Mouse (Mus musculus) thymus, postnatal 10 days (tissue): ENCODE measurements around the gene Senp2.

Experiments used
- DNase-seq, 2 experiments: peaks; one replicate each; pipeline ENCODE4 v3.0.0; 2021; ENCODE audit warnings: low spot score in 2 of 2

The Senp2 gene

GRCm38 (mm10) chr16:22022122-22022521 is 12.8 kb downstream of the Senp2 start:
- peak in 1 of 2 experiments; percentile 42 for DNase-seq

GRCm38 (mm10) chr16:22027474-22027873 is 18.2 kb downstream of the Senp2 start:
- DNase-seq, result no peak

GRCm38 (mm10) chr16:22038554-22038953 is 29.3 kb downstream of the Senp2 start:
- DNase-seq, result no peak

DNA sequence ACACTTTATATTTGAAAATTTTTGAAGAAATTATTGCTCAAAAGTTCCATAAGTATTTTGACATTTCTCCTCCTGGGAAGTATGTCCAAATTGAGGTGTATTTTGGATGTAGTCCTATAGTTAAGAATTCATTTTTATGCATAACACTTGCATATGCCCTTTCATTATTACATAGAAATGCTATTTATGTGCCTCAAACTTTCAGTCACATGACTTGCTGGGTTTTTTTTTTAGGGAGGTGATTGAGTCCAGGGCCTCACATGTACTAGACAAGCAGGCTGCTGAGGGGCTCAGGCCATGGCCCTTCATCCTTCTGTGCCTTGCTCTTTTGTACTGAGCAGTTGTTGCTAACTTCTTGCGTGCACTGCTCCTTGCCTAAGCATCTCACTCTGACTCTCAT is 30.7 kb downstream of the Senp2 start:
- DNase-seq, result no peak

DNA sequence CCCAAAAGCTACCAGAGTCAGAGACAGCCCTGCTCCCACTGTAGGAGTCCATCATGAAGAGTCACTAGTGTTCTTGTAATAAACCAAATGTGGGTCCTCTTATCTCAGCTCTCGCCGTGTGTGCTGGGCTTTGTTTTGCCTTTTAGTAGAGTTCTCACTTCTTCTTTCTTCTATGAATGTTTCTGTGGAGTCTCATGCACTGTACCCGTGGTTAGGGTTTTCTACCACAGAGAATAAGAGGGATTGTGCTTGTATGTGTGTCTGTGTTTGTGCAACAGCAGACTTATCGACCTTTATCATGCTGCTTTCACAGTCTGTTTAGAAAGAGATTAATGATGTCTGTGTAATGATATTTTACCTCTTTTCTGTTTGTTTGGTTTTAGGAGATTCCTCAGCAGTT is 34.5 kb downstream of the Senp2 start:
- DNase-seq, result no peak

DNA sequence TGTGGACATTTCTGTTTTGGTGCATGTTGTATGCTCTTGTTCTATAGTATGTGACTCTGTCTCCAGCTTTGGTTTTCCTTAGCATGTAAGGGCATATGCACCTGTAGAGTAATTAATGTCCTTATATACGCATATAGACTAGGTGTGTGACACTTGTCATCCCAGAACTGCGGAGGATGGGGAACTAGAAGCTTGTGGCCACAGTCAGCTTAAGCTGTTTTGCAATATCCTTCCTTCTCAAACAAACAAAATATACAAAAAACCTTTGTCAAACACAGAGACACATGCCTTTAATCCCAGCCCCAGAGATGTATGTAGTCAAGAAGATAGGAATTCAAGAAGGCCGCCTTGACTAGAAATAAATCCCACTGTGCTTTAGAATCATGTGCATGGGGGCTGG is 36.6 kb downstream of the Senp2 start:
- no peak for DNase-seq

DNA sequence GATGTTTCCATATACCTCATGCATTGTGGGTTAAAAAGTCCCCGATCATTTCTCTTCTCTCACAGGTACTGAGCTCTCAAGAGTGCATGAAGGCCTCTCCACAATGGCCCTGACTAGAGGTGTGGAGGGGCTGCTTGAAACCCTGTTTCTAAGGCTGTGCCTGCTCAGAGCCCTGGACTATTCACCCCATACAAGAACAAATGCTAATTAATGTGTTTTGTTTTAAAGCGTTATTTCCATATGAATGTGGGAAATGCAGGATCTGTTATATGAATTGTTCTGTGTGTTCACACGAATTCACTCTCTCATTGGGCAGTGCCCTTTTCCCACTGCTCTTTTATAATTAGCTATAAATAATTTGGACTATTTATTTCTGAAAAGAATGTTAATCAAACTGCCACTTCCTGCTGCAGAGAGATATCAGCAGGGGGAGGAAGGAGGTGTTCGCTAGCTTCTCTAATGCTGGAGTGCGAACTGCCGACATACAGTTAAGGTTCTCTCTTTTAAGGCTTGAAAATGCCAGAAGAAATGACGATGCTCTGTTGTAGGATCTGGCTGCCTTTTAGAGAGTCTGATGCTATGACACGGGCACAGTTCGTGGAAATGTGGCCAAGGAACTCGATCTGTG is 37.6 kb downstream of the Senp2 start:
- DNase-seq, result no peak

GRCm38 (mm10) chr16:22053411-22053810 is 44.1 kb downstream of the Senp2 start:
- DNase-seq, result no peak

GRCm38 (mm10) chr16:22057498-22057897 is 48.2 kb downstream of the Senp2 start:
- DNase-seq, result no peak

- DNase-seq, result no peak
Measured at GRCm38 (mm10) chr16:22058871-22059270, 49.6 kb downstream of the Senp2 start.

DNA sequence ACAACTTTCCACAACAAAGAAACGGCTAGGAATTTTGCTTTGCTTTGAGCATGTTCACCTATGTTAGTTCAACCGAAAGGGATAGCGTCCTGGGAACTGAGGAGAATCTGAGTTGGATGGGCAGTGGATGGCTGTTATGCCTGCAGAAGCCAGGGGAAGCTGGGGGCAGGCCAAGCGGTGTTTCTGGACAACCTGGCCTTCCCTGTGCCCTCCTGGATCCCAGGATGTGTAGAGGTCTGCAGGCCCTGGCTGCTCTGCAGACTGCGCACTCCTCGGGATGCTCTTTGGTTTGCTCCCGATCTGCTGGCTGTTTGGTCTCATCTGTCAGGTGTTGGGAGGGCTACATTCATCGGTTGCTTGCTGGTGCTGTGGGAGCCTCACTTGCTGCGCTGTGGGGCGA is 51.1 kb downstream of the Senp2 start:
- no peak for DNase-seq

DNA sequence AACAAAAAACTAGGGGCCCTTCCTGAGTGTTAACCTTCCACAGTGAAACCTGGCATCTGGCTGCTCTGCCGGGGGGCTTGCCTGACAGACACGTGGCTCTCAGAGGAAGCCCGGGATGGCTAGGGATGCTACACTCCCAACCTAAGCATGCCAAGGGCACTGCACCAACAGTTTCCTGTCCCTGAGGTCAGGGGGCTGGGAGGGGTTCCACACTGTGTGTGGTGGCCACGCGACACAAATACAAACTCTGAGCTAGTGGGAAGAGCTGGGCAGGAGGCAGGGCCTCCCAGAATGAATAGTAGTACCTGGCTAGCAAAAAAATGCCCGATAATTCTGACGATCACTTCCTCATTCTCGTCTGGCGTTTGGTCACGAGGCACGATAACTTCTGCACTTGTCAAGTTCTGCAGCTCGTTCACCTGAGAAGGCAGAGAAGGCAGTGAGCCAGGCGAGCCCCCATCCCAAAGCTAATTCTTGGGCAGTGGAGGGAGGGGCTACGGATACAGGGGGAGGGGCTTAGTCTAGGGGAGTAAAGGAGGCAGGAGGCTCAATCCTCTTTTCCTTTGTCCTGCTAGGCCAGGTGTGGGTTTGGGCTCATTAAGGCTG is 52.4 kb downstream of the Senp2 start:
- DNase-seq, result peak in 1 of 2 experiments; percentile 9

DNA sequence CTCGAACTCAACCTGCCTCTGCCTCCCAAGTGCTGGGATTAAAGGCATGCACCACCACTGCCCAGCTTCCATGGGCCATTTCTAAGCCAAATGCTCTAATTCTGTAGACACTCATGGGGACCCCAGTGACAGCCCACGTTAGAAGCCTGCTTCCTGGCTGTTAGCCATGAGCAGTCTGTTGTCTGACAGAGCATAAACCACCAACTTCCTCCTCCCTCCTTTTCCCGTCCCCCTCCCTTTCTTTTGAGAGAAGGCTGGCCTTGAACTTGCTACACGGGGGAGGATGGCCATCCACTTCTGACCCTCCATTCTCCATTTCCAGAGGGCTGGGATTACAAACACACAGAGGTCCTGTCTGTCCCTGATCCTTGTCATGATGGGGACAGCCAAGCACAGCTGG is 53.0 kb downstream of the Senp2 start:
- DNase-seq, result peak in 1 of 2 experiments; percentile 51

DNA sequence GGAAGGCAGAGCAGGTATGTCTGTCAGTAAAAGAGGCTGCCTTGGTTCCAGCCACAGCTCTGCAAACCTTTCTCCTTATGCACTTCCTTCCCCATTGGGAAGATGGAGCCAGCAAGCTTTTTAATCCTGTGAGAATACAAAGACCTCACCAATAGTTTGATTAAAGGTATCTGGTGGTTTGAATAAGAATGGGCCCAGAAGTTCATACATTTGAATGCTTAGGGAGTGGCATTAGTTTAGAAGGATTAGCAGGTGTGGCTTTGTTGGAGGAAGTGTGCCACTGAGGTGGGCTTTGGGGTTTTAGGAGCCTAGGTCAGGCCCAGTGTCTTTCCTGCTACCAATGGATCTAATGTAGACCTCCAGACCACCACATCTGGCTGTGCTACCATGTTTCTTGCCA is 56.3 kb downstream of the Senp2 start:
- no peak for DNase-seq

DNA sequence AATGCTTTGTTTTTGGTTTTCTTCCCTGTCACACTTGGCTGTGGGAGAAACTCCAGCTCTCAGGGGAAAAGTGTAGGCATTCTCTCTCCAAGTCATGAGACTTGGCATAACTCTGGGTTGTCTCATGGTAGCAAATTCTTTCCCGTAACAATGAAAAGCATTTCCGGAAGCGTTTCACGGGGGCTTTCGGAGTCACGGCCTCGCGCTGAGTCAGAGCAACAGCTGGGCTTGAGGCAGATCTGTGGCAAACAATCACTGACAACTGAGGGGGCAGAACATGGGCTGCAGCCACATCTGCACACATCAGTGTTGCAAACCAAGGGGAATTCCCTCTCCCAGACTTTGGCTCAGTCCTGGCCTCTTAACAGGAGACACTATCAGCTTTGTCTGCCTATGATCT is 58.1 kb downstream of the Senp2 start:
- DNase-seq, result peak; percentile 50 to 53

DNA sequence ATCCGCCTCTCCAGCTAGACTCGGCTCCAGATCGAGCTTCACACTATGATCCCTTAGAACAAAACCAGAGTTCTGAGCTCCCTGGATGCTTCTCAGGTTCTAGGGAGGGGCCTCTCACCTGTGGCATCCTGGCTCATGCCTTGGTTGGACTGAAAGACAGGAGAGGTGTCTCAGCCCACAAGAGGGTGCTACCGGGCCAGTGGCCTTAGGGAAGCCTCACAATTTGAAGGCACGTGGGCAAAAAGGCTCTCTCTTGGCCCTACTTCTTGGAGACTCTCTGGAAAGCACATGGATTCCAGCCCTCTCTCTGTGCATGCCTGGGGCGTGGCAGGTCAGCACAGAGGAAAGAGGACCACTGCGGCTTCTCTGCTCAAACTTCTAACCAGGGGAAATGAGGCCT is 62.1 kb downstream of the Senp2 start:
- no peak for DNase-seq

GRCm38 (mm10) chr16:22075067-22075466 is 65.8 kb downstream of the Senp2 start:
- no peak for DNase-seq

GRCm38 (mm10) chr16:22075829-22076619 is 66.7 kb downstream of the Senp2 start:
- no peak for DNase-seq

DNA sequence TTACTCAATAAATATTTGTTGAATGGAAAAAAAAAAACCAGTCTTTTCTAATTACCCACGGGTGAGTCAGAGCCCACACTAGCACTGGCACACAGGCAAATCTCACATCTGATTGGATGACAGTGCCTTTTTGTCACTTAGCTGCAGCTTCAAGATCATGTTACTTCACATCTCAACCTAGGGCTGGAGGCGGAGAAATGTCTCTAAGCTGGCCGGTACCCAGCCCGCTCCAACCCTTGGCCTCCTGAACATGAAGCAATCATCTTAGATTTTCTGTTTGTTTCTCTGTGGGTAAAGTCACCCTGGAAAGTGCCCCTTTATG is 67.3 kb downstream of the Senp2 start:
- DNase-seq, result no peak

DNA sequence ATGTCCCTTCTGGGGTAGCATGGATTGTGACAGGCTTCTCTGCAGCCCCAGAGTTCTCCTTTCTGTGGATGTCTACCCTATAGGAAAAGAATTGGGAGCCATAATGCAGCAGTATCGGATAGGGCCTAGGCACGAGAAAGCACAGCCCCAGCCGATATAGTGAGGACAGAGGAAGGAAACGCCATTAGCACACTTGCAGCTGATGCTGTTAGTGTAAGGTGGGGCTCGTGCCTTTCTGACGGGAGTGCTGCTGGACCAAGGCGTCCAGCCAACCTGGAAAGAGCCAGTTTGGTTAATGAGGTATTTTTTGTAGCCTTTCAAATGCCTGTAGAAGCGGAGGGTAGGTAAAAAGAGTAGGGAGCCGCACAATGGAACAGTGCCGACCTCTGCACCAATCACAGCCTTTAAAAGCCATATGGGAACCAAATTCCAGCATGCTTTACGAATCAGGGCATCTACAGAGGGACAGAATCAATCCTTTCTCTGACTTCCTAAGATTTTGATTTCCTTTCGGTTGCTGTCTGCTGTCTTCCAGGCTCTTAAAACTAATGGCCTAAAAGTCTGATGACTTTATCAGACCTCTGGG is 70.9 kb downstream of the Senp2 start:
- no peak for DNase-seq

DNA sequence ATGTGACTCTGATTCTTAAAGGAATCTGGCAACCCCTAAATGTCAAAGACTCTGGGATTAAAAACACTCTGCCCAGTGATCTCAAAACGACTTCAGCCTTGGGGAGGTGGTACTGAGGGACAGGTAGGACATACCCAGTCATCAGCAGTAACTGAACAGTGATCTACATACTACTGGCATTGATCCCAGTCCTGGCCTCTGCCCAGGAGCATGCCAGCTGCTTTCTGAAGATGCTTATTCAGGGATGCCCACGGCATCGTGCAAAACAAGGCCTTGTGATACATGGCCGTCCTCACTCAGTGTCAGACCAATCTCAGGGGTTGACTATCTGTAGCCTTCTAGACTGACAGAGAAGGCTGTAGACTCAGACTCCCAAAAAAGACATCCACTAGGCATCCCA is 76.1 kb downstream of the Senp2 start:
- DNase-seq, result no peak

DNA sequence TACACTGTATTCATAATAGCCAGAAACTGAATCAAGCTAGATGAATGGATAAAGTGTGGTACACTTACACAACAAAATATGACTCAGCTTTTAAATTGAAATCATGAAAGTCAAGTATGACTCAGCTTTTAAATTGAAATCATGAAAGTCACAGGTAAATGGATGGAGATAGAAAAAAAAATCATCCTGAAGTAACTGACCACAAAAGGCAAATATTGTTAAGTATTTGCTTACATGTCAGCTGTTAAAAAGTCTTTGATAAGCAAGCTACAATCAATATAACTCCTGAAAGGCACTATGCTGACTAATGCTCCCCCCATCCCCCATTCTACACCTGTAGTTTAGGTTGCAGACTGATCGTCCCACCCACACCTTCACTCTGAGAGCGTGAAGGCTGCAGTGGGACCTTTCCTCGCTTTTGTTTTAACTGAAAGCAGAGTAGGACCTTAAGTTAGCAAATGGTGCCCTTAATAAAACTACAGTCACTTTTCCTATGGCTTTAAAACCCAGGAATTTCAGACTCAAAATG is 82.0 kb downstream of the Senp2 start:
- no peak for DNase-seq

GRCm38 (mm10) chr16:22095751-22096150 is 86.5 kb downstream of the Senp2 start:
- no peak for DNase-seq
